Mouse (Mus musculus) cerebellum, adult 11 months (tissue): Measurements from ENCODE around the gene Cnot6.

ENCODE experiments used
- DNase-seq: peaks from one replicate; pipeline ENCODE4 v3.0.0; 2022

Gene Cnot6

GRCm38 (mm10) chr11:49712555-49713335 lies at the start of gene Cnot6:
Gene Cnot6, minus strand, starts transcription at chr11:49712723.
- peak; percentile 97 for DNase-seq

- no peak for DNase-seq
Observed at GRCm38 (mm10) chr11:49761130-49761529, 48.6 kb upstream of the Cnot6 start.

- DNase-seq = no peak
Observed at GRCm38 (mm10) chr11:49758096-49758495, 45.6 kb upstream of the Cnot6 start.

GRCm38 (mm10) chr11:49754958-49755665 lies 42.6 kb upstream of the Cnot6 start:
- no peak for DNase-seq

GRCm38 (mm10) chr11:49746756-49747155 lies 34.2 kb upstream of the Cnot6 start:
- no peak for DNase-seq

GRCm38 (mm10) chr11:49745839-49746238 lies 33.3 kb upstream of the Cnot6 start:
- DNase-seq = no peak

- DNase-seq = no peak
Observed at GRCm38 (mm10) chr11:49744981-49745380, 32.5 kb upstream of the Cnot6 start.

GRCm38 (mm10) chr11:49743634-49744033 lies 31.1 kb upstream of the Cnot6 start:
- no peak for DNase-seq

GRCm38 (mm10) chr11:49742248-49742647 lies 29.7 kb upstream of the Cnot6 start:
- DNase-seq = no peak

- no peak for DNase-seq
Observed at GRCm38 (mm10) chr11:49739776-49740175, 27.3 kb upstream of the Cnot6 start.

GRCm38 (mm10) chr11:49738659-49739406 lies 26.3 kb upstream of the Cnot6 start:
- no peak for DNase-seq

- no peak for DNase-seq
Observed at GRCm38 (mm10) chr11:49737625-49738024, 25.1 kb upstream of the Cnot6 start.

GRCm38 (mm10) chr11:49734771-49735170 lies 22.2 kb upstream of the Cnot6 start:
- no peak for DNase-seq

GRCm38 (mm10) chr11:49730275-49730948 lies 17.9 kb upstream of the Cnot6 start:
- no peak for DNase-seq

GRCm38 (mm10) chr11:49727877-49728276 lies 15.4 kb upstream of the Cnot6 start:
- peak; percentile 43 for DNase-seq

- no peak for DNase-seq
Observed at GRCm38 (mm10) chr11:49726800-49727199, 14.3 kb upstream of the Cnot6 start.

GRCm38 (mm10) chr11:49724676-49725075 lies 12.2 kb upstream of the Cnot6 start:
- DNase-seq = no peak

GRCm38 (mm10) chr11:49723281-49723680 lies 10.8 kb upstream of the Cnot6 start:
- DNase-seq = no peak

GRCm38 (mm10) chr11:49722692-49723091 lies 10.2 kb upstream of the Cnot6 start:
- DNase-seq = no peak

GRCm38 (mm10) chr11:49721358-49721757 lies 8.8 kb upstream of the Cnot6 start:
- no peak for DNase-seq

- DNase-seq = no peak
Observed at GRCm38 (mm10) chr11:49719466-49720151, 7.1 kb upstream of the Cnot6 start.
